Mouse (Mus musculus) neural tube, embryonic 14.5 days (tissue): ENCODE measurements at regions not wholly inside any gene's neighbourhood (a gene's known extent, or its start where the extent isn't known, plus 50 kb on each side); places are given as distances from the start of the nearest gene placed in this dataset.

Source experiments
- ATAC-seq: fragments of 200-750 bp; cut with Nextera tagmentation; 2 replicates; pipeline ENCODE4 v1.8.0; 2017; ENCODE audit warnings: low read depth, mild to moderate bottlenecking, moderate TSS enrichment, moderate library complexity
- H3K27ac ChIP-seq: fragments of 300-500 bp; sonication (generic); 2 replicates; pipeline ENCODE4 v1.5.1; 2014; ENCODE audit warnings: low read depth, mild to moderate bottlenecking, control low read depth, low read length, moderate library complexity, mixed read lengths
- H3K27me3 ChIP-seq: fragments of 300-500 bp; sonication (generic); 2 replicates; pipeline ENCODE4 v1.6.1; 2014; ENCODE audit warnings: low read length; ENCODE audit not compliant: control insufficient read depth, insufficient read depth
- H3K36me3 ChIP-seq: fragments of 300-500 bp; sonication (generic); 2 replicates; pipeline ENCODE4 v1.6.1; 2014; ENCODE audit warnings: low read length, mixed read lengths; ENCODE audit not compliant: control insufficient read depth, insufficient read depth
- H3K4me1 ChIP-seq: fragments of 300-500 bp; sonication (generic); 2 replicates; pipeline ENCODE4 v1.6.1; 2014; ENCODE audit warnings: low read length; ENCODE audit not compliant: control insufficient read depth, insufficient read depth
- H3K4me2 ChIP-seq: fragments of 300-500 bp; sonication (generic); 2 replicates; pipeline ENCODE4 v1.6.1; 2014; ENCODE audit warnings: mild to moderate bottlenecking, low read depth, low read length, control low read depth
- H3K4me3 ChIP-seq: fragments of 300-500 bp; sonication (generic); 2 replicates; pipeline ENCODE4 v1.5.1; 2014; ENCODE audit warnings: low read depth, low read length, control low read depth, mixed read lengths
- H3K9ac ChIP-seq: fragments of 300-500 bp; sonication (generic); replicated peaks from 2 replicates; pipeline ENCODE4 v1.6.1; 2014; ENCODE audit warnings: low read depth, mild to moderate bottlenecking, control low read depth, low read length, mixed read lengths
- H3K9me3 ChIP-seq: fragments of 300-500 bp; sonication (generic); 2 replicates; pipeline ENCODE4 v1.6.1; 2016; ENCODE audit warnings: low read length; ENCODE audit not compliant: control insufficient read depth
- WGBS: fragments of 180-500 bp; shearing (Covaris S2); extraction: QIAGEN DNeasy Blood & Tissue Kit; methylation state at CpG from one replicate; pipeline ENCODE4 v1.1.7; 2014; 5-methylcytosine and 5-hydroxymethylcytosine counted together

DNA sequence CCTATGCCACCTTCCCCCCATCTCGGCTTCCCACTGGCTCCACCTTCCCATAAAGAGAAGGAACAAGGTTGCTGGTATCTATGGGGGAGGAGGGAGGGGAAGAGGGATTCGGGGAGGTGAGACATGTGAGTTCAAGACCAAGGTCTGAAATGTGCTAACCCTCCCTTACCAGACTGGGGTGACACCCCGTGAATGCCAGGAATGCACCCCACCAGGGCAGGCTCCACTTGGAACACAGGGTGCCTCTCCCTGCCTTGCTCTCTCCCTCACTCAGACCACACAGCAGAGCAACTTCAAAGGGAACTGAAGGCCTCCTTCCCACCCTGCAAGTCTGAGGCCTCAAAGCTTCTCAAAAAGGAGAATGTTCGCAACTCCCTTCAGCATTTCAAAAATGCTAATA is 230.5 kb upstream of the Rgma start:
- H3K27me3 ChIP-seq, result no peaks in the 10 kb centered on the region
- no peaks in the 10 kb centered on the region for H3K36me3 ChIP-seq
- no peak overlapping the region for H3K4me2 ChIP-seq
- H3K9me3 ChIP-seq, result no peaks in the 10 kb centered on the region
- H3K4me3 ChIP-seq, result no peak overlapping the region
- no peak overlapping the region for H3K27ac ChIP-seq
- H3K9ac ChIP-seq, result no peak overlapping the region
- whole genome bisulfite sequencing, result 37% methylated on average over 4 of the region's 4 CpGs
- peaks cover 12% of the 10 kb centered on the region for H3K4me1 ChIP-seq
- ATAC-seq, result no peak

DNA sequence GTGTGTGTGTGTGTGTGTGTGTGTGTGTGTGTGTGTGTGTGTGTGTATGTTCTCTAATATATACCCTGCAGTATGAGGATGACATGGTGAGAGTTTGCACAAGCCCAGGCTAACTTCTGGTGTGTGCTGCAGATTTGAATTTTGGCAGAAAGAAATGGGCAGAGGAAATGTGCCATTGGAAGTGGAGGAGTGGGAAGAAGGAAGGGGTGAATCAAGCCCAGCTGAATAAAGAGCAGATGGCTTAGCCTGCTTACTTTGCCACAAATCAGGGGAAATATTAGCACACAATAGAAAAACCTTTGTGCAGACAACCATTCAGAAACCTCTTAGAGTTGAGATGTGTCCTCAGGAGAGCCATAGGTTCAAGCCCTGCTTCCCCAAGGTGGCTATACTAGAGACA is 228.1 kb upstream of the Rgma start:
- no peak for ATAC-seq
- Histone ChIP-seq H3K9me3 (no peaks in the 10 kb centered on the region), H3K9ac (no peak overlapping the region), H3K27ac (no peak overlapping the region), H3K4me3 (no peak overlapping the region), H3K4me2 (no peak overlapping the region), H3K4me1 (peaks cover 12% of the 10 kb centered on the region; the same call in 1 of the 2 replicates), H3K36me3 (no peaks in the 10 kb centered on the region), H3K27me3 (no peaks in the 10 kb centered on the region)

DNA sequence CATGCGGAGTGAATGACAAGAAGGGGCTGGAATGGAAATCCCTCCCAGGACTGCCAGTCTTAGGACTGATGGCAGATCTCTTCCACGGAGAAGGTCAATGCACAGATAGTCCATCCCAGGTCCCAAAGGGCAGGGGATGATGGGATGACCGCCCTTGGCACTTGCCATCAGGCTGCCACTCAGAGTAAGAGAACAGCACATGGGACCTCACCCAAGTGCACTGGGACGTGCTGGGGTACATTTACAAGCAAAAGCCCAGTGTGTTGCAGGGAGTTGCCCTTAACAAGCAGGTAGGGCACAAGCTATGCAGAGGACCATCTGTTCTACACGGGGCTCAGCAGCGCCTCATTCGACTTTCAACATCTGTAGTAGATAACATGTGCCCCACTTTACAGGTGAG is 224.9 kb upstream of the Rgma start:
- Histone ChIP-seq H3K4me3 (no peak overlapping the region), H3K9ac (no peak overlapping the region), H3K27ac (no peak overlapping the region), H3K4me1 (peaks cover 9% of the 10 kb centered on the region; the same call in 1 of the 2 replicates), H3K27me3 (no peaks in the 10 kb centered on the region), H3K4me2 (no peak overlapping the region), H3K9me3 (no peaks in the 10 kb centered on the region), H3K36me3 (no peaks in the 10 kb centered on the region)
- WGBS, result 80% methylated on average over 7 of the region's 7 CpGs
- no peak for ATAC-seq

GRCm38 (mm10) chr7:73151586-73152467 is 223.5 kb upstream of the Rgma start:
- Histone ChIP-seq H3K9ac (no peak overlapping the region), H3K36me3 (no peaks in the 10 kb centered on the region), H3K9me3 (no peaks in the 10 kb centered on the region), H3K27ac (no peak overlapping the region), H3K4me3 (no peak overlapping the region), H3K27me3 (no peaks in the 10 kb centered on the region), H3K4me1 (peaks cover 9% of the 10 kb centered on the region; the same call in 1 of the 2 replicates), H3K4me2 (no peak overlapping the region)
- ATAC-seq, result no peak; the same call in 1 of the 2 replicates
- 44% methylated on average over 13 of the region's 15 CpGs for WGBS

GRCm38 (mm10) chr7:73153668-73154067 is 221.6 kb upstream of the Rgma start:
- no peaks in the 10 kb centered on the region for H3K27me3 ChIP-seq
- H3K9ac ChIP-seq, result no peak overlapping the region
- no peak overlapping the region for H3K27ac ChIP-seq
- no peaks in the 10 kb centered on the region for H3K36me3 ChIP-seq
- no peak overlapping the region for H3K4me3 ChIP-seq
- H3K9me3 ChIP-seq, result no peaks in the 10 kb centered on the region
- H3K4me2 ChIP-seq, result no peak overlapping the region
- 97% methylated on average over 1 of the region's 1 CpGs for WGBS
- no peak for ATAC-seq
- H3K4me1 ChIP-seq, result peaks cover 9% of the 10 kb centered on the region; the same call in 1 of the 2 replicates

DNA sequence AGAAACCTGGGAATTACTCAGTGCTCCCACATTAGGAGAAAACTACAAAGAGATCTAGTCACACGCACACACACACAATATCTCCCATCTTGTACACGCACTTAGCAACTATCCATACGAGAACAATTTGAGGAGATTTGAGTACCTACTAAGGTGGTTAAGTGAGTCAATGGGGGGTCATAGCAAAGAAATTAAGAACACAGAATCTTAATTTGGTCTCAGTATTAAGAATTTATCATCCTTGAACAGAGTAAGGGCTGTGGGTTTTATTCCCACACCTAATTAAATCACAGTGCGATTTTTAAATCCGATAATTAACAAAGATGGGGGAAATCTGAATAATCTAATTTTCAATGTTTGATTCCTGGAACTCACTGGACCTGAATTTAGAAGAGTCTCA is 216.5 kb upstream of the Rgma start:
- no peak overlapping the region for H3K9ac ChIP-seq
- H3K27me3 ChIP-seq, result no peaks in the 10 kb centered on the region
- H3K4me2 ChIP-seq, result no peak overlapping the region
- 67% methylated on average over 5 of the region's 5 CpGs for WGBS
- H3K9me3 ChIP-seq, result no peaks in the 10 kb centered on the region
- H3K4me1 ChIP-seq, result no peaks in the 10 kb centered on the region
- H3K27ac ChIP-seq, result no peak overlapping the region
- no peaks in the 10 kb centered on the region for H3K36me3 ChIP-seq
- H3K4me3 ChIP-seq, result no peak overlapping the region
- ATAC-seq, result no peak

GRCm38 (mm10) chr7:73160968-73161367 is 214.3 kb upstream of the Rgma start:
- Histone ChIP-seq H3K36me3 (no peaks in the 10 kb centered on the region), H3K27me3 (no peaks in the 10 kb centered on the region), H3K4me3 (no peak overlapping the region), H3K4me1 (no peaks in the 10 kb centered on the region), H3K9ac (no peak overlapping the region), H3K4me2 (no peak overlapping the region), H3K27ac (no peak overlapping the region), H3K9me3 (no peaks in the 10 kb centered on the region)
- no peak for ATAC-seq
- 76% methylated on average over 8 of the region's 8 CpGs for WGBS

GRCm38 (mm10) chr7:73163687-73164086 is 211.6 kb upstream of the Rgma start:
- ATAC-seq, result no peak
- no peaks in the 10 kb centered on the region for H3K4me1 ChIP-seq
- no peak overlapping the region for H3K27ac ChIP-seq
- no peaks in the 10 kb centered on the region for H3K27me3 ChIP-seq
- H3K4me3 ChIP-seq, result no peak overlapping the region
- no peaks in the 10 kb centered on the region for H3K36me3 ChIP-seq
- H3K4me2 ChIP-seq, result no peak overlapping the region
- H3K9me3 ChIP-seq, result no peaks in the 10 kb centered on the region
- H3K9ac ChIP-seq, result no peak overlapping the region
- 38% methylated on average over 5 of the region's 5 CpGs for WGBS

DNA sequence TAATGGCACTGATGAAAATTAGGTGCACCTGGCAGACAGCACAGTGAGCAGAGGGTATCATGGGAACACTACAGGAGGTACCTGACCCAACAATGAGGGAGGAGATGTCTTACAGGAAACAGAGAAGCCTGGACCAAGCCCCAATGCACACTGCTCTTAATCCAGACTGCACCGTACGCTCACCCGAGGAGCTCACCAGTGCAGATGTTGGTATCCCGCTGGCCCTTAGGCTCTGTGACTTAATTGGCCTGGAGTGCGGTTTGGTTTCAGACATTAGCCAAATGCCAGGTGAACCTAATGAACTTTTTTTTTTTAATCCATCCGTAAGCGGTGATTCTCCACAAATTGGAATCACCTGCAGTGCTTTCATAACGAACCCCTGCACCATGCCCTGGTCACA is 209.8 kb upstream of the Rgma start:
- H3K27ac ChIP-seq, result no peak overlapping the region
- no peak overlapping the region for H3K9ac ChIP-seq
- no peaks in the 10 kb centered on the region for H3K4me1 ChIP-seq
- H3K36me3 ChIP-seq, result no peaks in the 10 kb centered on the region
- no peak overlapping the region for H3K4me3 ChIP-seq
- H3K9me3 ChIP-seq, result no peaks in the 10 kb centered on the region
- WGBS, result 89% methylated on average over 8 of the region's 8 CpGs
- H3K27me3 ChIP-seq, result no peaks in the 10 kb centered on the region
- H3K4me2 ChIP-seq, result no peak overlapping the region
- no peak for ATAC-seq
